Mouse (Mus musculus): ENCODE measurements at regions not wholly inside any gene's neighbourhood (a gene's known extent, or its start where the extent isn't known, plus 50 kb on each side); places are given as distances from the start of the nearest gene placed in this dataset.

GRCm38 (mm10) chrX:51913247-51913646, 59.3 kb downstream of the 1700080O16Rik start:
- DNase-seq (ENCODE audit: low read depth, low spot score), result peak; percentile 33

- no peak for DNase-seq (ENCODE audit: low read depth, low spot score)
These were observed 61.0 kb downstream of the 1700080O16Rik start for GRCm38 (mm10) chrX:51911566-51911965.

GRCm38 (mm10) chrX:51910576-51910975, 62.0 kb downstream of the 1700080O16Rik start:
- no peak for DNase-seq (ENCODE audit: low read depth, low spot score)

GRCm38 (mm10) chrX:51898445-51898844, 74.1 kb downstream of the 1700080O16Rik start:
- DNase-seq (ENCODE audit: low read depth, low spot score), result no peak

- DNase-seq (ENCODE audit: low read depth, low spot score), result no peak
These were observed 75.5 kb downstream of the 1700080O16Rik start for GRCm38 (mm10) chrX:51897059-51897458.

- DNase-seq (ENCODE audit: low read depth, low spot score), result peak; percentile 8
These were observed 76.9 kb downstream of the 1700080O16Rik start for GRCm38 (mm10) chrX:51895646-51896190.

GRCm38 (mm10) chrX:51892716-51893115, 79.9 kb downstream of the 1700080O16Rik start:
- no peak for DNase-seq (ENCODE audit: low read depth, low spot score)

- DNase-seq (ENCODE audit: low read depth, low spot score), result no peak
These were observed 85.1 kb upstream of the Usp26 start for GRCm38 (mm10) chrX:51886129-51886528.

Measured in A20 (cell line).